Mouse (Mus musculus): ENCODE measurements around the gene Magi2.

- TF ChIP-seq CTCF (IDR thresholded peaks at IDR 0.05) (no peak), EP300 (IDR thresholded peaks at IDR 0.05) (no peak)
Measured at GRCm38 (mm10) chr5:20055000-20055399, 828.2 kb downstream of the Magi2 start.

Measured in lung, postnatal 0 days (tissue).